Mouse (Mus musculus): Measurements from ENCODE around the gene Ldb2. TPM values are rescaled to one million over a fixed set of nuclear protein-coding genes. Genes with fewer than 3 reads are reported as not detected.

Gene Ldb2
- polyA plus RNA-seq, 1 experiment from 2014 or later: 10.3 TPM

GRCm38 (mm10) chr5:44473857-44474762 lies 325.4 kb downstream of the Ldb2 start:
- 75% methylated on average over 10 of the region's 10 CpGs for WGBS (ENCODE audit: insufficient replicate concordance)
- H3K4me1 ChIP-seq (ENCODE audit: control insufficient read depth, insufficient read depth, low read length): no peaks in the 10 kb centered on the region
- H3K9ac ChIP-seq (ENCODE audit: low read depth, low read length): no peak overlapping the region
- no peak overlapping the region for H3K27ac ChIP-seq (ENCODE audit: low read depth, low read length)
- H3K4me2 ChIP-seq: no peak overlapping the region
- no peak for ATAC-seq (replicated peaks; ENCODE audit: insufficient number of reproducible peaks, low FRiP score, low TSS enrichment)
- no peaks in the 10 kb centered on the region for H3K9me3 ChIP-seq (replicated peaks; ENCODE audit: control insufficient read depth, low read length)
- H3K36me3 ChIP-seq (ENCODE audit: control insufficient read depth, insufficient read depth, low read length): no peaks in the 10 kb centered on the region
- H3K27me3 ChIP-seq (ENCODE audit: control insufficient read depth, insufficient read depth, low read length): no peaks in the 10 kb centered on the region
- no peak overlapping the region for H3K4me3 ChIP-seq (ENCODE audit: low read depth, low read length)

- ATAC-seq (replicated peaks; ENCODE audit: insufficient number of reproducible peaks, low FRiP score, low TSS enrichment): no peak
- Histone ChIP-seq H3K9ac (ENCODE audit: low read depth, low read length) (no peak overlapping the region), H3K4me3 (ENCODE audit: low read depth, low read length) (no peak overlapping the region), H3K4me1 (ENCODE audit: control insufficient read depth, insufficient read depth, low read length) (no peaks in the 10 kb centered on the region), H3K27me3 (ENCODE audit: control insufficient read depth, insufficient read depth, low read length) (no peaks in the 10 kb centered on the region), H3K9me3 (replicated peaks; ENCODE audit: control insufficient read depth, low read length) (no peaks in the 10 kb centered on the region), H3K4me2 (no peak overlapping the region), H3K27ac (ENCODE audit: low read depth, low read length) (no peak overlapping the region), H3K36me3 (ENCODE audit: control insufficient read depth, insufficient read depth, low read length) (no peaks in the 10 kb centered on the region)
- 72% methylated on average over 4 of the region's 4 CpGs for WGBS (ENCODE audit: insufficient replicate concordance)
These were observed 334.2 kb downstream of the Ldb2 start for GRCm38 (mm10) chr5:44465238-44465637.
